8 mouse cellular contexts compared by ENCODE assay signal in genomic region chr1:77513411-77513941, GRCm38 (mm10). TPM values are rescaled to one million over a fixed set of nuclear protein-coding genes. Genes with fewer than 3 reads are reported as not detected.
A peak's percentile ranks its signal among the peaks of the same experiment; 100 is the strongest.
DNase-seq lines count a peak whose midpoint lies in the region; ATAC-seq and TF ChIP-seq lines count a peak whose summit lies in the region.

No protein-coding gene starts in this region.

- peak; percentile 50 for ATAC-seq in embryonic facial prominence, embryonic 11.5 days (replicated peaks; ENCODE audit: insufficient number of reproducible peaks, low FRiP score, low TSS enrichment, low read depth)
- no peak for ATAC-seq in heart, embryonic 15.5 days (replicated peaks; ENCODE audit: insufficient number of reproducible peaks, insufficient read depth, low FRiP score, low read depth)

- H3K9me3 ChIP-seq in embryonic facial prominence, embryonic 11.5 days (replicated peaks; ENCODE audit: control insufficient read depth, low read length): no peaks in the 10 kb centered on the region
- H3K9me3 ChIP-seq in heart, embryonic 15.5 days (replicated peaks): no peaks in the 10 kb centered on the region

- H3K4me3 ChIP-seq in embryonic facial prominence, embryonic 11.5 days (ENCODE audit: low read depth, low read length): peak overlapping the region; percentile 73
- peak overlapping the region; percentile 77 for H3K4me3 ChIP-seq in heart, embryonic 15.5 days
- peak overlapping the region; percentile 30 for H3K4me3 ChIP-seq in myocyte

- no peaks in the 10 kb centered on the region for H3K36me3 ChIP-seq in embryonic facial prominence, embryonic 11.5 days (replicated peaks; ENCODE audit: control insufficient read depth, insufficient read depth, low read depth, low read length)
- no peaks in the 10 kb centered on the region for H3K36me3 ChIP-seq in heart, embryonic 15.5 days
- no peaks in the 10 kb centered on the region for H3K36me3 ChIP-seq in myocyte (ENCODE audit: control insufficient read depth, insufficient read depth)

- TF ChIP-seq POLR2A in myocyte (IDR thresholded peaks at IDR 0.05; ENCODE audit: insufficient read length, low read depth): no peak

- no peaks in the 10 kb centered on the region for H3K79me2 ChIP-seq in myocyte (ENCODE audit: control insufficient read depth, insufficient read depth)

- H3K27me3 ChIP-seq in embryonic facial prominence, embryonic 11.5 days (ENCODE audit: control insufficient read depth, insufficient read depth, low read length): no peaks in the 10 kb centered on the region
- peaks cover 14% of the 10 kb centered on the region; the same call in 1 of the 2 replicates for H3K27me3 ChIP-seq in heart, embryonic 15.5 days
- H3K27me3 ChIP-seq in myocyte (ENCODE audit: control insufficient read depth, insufficient read depth, insufficient read length): no peaks in the 10 kb centered on the region

- H3K4me2 ChIP-seq in embryonic facial prominence, embryonic 11.5 days (ENCODE audit: low read depth, low read length): peak overlapping the region; percentile 71
- H3K4me2 ChIP-seq in heart, embryonic 15.5 days: peak overlapping the region; percentile 97
- peak overlapping the region; percentile 98 for H3K4me2 ChIP-seq in myocyte (ENCODE audit: low read depth)

- WGBS in embryonic facial prominence, embryonic 11.5 days: under 1% methylated on average over 27 of the region's 27 CpGs
- under 1% methylated on average over 26 of the region's 27 CpGs for WGBS in heart, embryonic 15.5 days

- peaks cover 3% of the 10 kb centered on the region; the same call in 1 of the 2 replicates for H3K4me1 ChIP-seq in embryonic facial prominence, embryonic 11.5 days (ENCODE audit: control insufficient read depth, insufficient read depth, low read length)
- peaks cover 24% of the 10 kb centered on the region for H3K4me1 ChIP-seq in heart, embryonic 15.5 days (replicated peaks)

- peak overlapping the region; percentile 73; the same call in 1 of the 2 replicates for H3K27ac ChIP-seq in embryonic facial prominence, embryonic 11.5 days (replicated peaks; ENCODE audit: low read depth, low read length)
- H3K27ac ChIP-seq in heart, embryonic 15.5 days: no peak overlapping the region

- H3ac ChIP-seq in myocyte (ENCODE audit: control insufficient read depth, insufficient read length): no peak overlapping the region

- DNase-seq in ZHBTc4 (ENCODE audit: low read depth, low spot score) (peak; percentile 54), liver (peak; percentile 16)
- peak; percentile 68 for DNase-seq in embryonic facial prominence, embryonic 11.5 days (ENCODE audit: low spot score)
- peak; percentile 68 for DNase-seq in kidney, postnatal 10 days
- DNase-seq in yolk sac, embryonic 10.5 days (ENCODE audit: low spot score): peak; percentile 63
- no peak for DNase-seq in spleen, postnatal 4 days (ENCODE audit: low spot score in 2 of 2)

- H3K9ac ChIP-seq in embryonic facial prominence, embryonic 11.5 days (replicated peaks; ENCODE audit: low read length): peak overlapping the region; percentile 81
- peak overlapping the region; percentile 69 for H3K9ac ChIP-seq in heart, embryonic 15.5 days

TF ChIP-seq in myocyte, 11 proteins besides CTCF, POLR2A, EP300 and RAD21:
- TF ChIP-seq MYOD1 (IDR thresholded peaks at IDR 0.05; ENCODE audit: control insufficient read depth in 1 of 3, insufficient read length in 2 of 3, low read depth in 2 of 3): no peak
- TF ChIP-seq TCF12 (IDR thresholded peaks at IDR 0.05; ENCODE audit: insufficient read depth, poor library complexity, severe bottlenecking): no peak
- TF ChIP-seq SRF (IDR thresholded peaks at IDR 0.05; ENCODE audit: control insufficient read depth, insufficient read length, low read depth): no peak
- TF ChIP-seq MYOG (IDR thresholded peaks at IDR 0.05; ENCODE audit: control insufficient read depth in 1 of 3, insufficient read depth in 1 of 3, insufficient read length in 2 of 3, low read depth in 2 of 3): no peak
- no peak for TF ChIP-seq CEBPB (IDR thresholded peaks at IDR 0.05; ENCODE audit: insufficient read depth, poor library complexity, severe bottlenecking)
- TF ChIP-seq POLR2AphosphoS2 (IDR thresholded peaks at IDR 0.05; ENCODE audit: insufficient read length, low read depth): no peak

RNA-seq across cellular contexts. Expression of gene Epha4, which starts 1.4 kb away (rescaled TPM):
- polyA plus RNA-seq in embryonic facial prominence, embryonic 11.5 days (2014; fragmentation: Nextera tagmentation; extraction: Ambion mirVana): 28.8 and 30.4 TPM in 2 replicates
- polyA plus RNA-seq in heart, embryonic 15.5 days (2015; fragmentation: Nextera tagmentation; extraction: Ambion mirVana): 6.9 and 8.6 TPM in 2 replicates
- 0.29 TPM for polyA plus RNA-seq in myocyte (2012; fragmentation: generic; extraction: Trizol)

Comparison
In these comparisons a context has a peak if more than half of its experiments do, and no peak if none do; other contexts are left out.
1. DNase-seq: peak in ZHBTc4 (single experiment), embryonic facial prominence, embryonic 11.5 days (single experiment), kidney, postnatal 10 days (single experiment), liver (single experiment) and yolk sac, embryonic 10.5 days (single experiment); none in spleen, postnatal 4 days (0 of 2).
2. Peak in every context shown above with its lines, with median percentiles within 50 percentile points of each other: H3K4me2 ChIP-seq and H3K4me3 ChIP-seq.